Mouse (Mus musculus): ENCODE results near the gene Tfap2c.

- TF ChIP-seq CTCF (IDR thresholded peaks at IDR 0.05; ENCODE audit: borderline replicate concordance, insufficient read depth, low read length) (no peak), POLR2A (IDR thresholded peaks at IDR 0.05; ENCODE audit: low read depth, low read length) (no peak)
Measured at GRCm38 (mm10) chr2:172558674-172559468, 9.5 kb downstream of the Tfap2c start.

Measured in embryonic fibroblast, embryonic 13.5 days (primary cell).